Mouse (Mus musculus) MEL (cell line): Measurements from ENCODE around the gene Hpse2.

Experiments
- BHLHE40 ChIP-seq: IDR thresholded peaks from 2 replicates; pipeline ENCODE4 v1.6.1; 2012; ENCODE audit warnings: low read depth, mild to moderate bottlenecking, inconsistent platforms, low read length, improper control_type of control experiment, borderline replicate concordance
- CTCF ChIP-seq, 3 experiments: IDR thresholded peaks in 2 of 3; conservative IDR thresholded peaks in 1 of 3; 2 replicates each; pipeline ENCODE4 v1.5.1; 2011 to 2012; ENCODE audit warnings: low read length in 3 of 3, low read depth in 2 of 3, mild to moderate bottlenecking in 2 of 3, improper control_type of control experiment in 1 of 3, inconsistent platforms in 1 of 3, mixed read lengths in 1 of 3, moderate library complexity in 1 of 3; ENCODE audit not compliant: control insufficient read depth in 1 of 3, insufficient read depth in 1 of 3, poor library complexity in 1 of 3, severe bottlenecking in 1 of 3
- ELF1 ChIP-seq: IDR thresholded peaks from 2 replicates; pipeline ENCODE4 v1.6.1; 2014; ENCODE audit warnings: low read depth, mild to moderate bottlenecking, inconsistent platforms, low read length, improper control_type of control experiment, moderate library complexity
- POLR2AphosphoS5 ChIP-seq: IDR thresholded peaks from 2 replicates; pipeline ENCODE4 v1.6.1; 2012; ENCODE audit warnings: low read depth, borderline replicate concordance, mild to moderate bottlenecking, inconsistent platforms, low read length, moderate library complexity, mixed read lengths
- SMC3 ChIP-seq: IDR thresholded peaks from 2 replicates; pipeline ENCODE4 v1.6.1; 2011; ENCODE audit warnings: low read depth, low read length, improper control_type of control experiment
- UBTF ChIP-seq: IDR thresholded peaks from 2 replicates; pipeline ENCODE4 v1.6.1; 2012; ENCODE audit warnings: low read depth, mild to moderate bottlenecking, inconsistent platforms, low read length, improper control_type of control experiment, moderate library complexity, borderline replicate concordance; ENCODE audit not compliant: insufficient read depth

DNA sequence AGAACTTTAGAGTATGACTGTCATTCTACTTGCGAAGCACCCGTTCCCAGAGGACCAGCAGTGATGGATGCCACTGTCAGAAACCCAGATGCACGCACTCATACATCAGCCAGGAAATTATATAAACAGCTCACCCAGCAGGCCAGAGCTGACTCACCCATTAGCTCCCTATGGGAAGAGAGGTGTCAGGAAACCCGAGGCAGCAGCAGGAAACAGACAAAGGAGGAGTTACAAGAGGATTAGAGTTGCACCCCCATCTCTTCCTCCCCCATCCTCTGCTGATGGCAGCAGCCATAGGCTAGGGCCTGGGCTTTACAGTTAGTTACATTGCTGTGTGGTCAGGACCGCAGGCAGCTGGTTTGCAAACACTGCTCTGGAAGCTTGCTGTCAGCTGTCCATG lies 599.8 kb downstream of the Hpse2 start:
- no peak for TF ChIP-seq CTCF (IDR thresholded peaks at IDR 0.05 in 2 of 3, conservative IDR thresholded peaks at IDR 0.05 in 1 of 3; ENCODE audit: control insufficient read depth in 1 of 3, insufficient read depth in 1 of 3, low read depth in 2 of 3, low read length in 3 of 3, poor library complexity in 1 of 3, severe bottlenecking in 1 of 3)
- no peak for TF ChIP-seq BHLHE40
- TF ChIP-seq UBTF, result no peak
- TF ChIP-seq POLR2AphosphoS5, result no peak
- TF ChIP-seq SMC3, result no peak
- TF ChIP-seq ELF1, result no peak
